Mouse (Mus musculus) kidney, postnatal 14 days (tissue): ENCODE data around the gene Raly.
A peak's percentile ranks its signal among the peaks of the same experiment; 100 is the strongest.
"Not testable (repeated sequence)": the region's sequence is repeated elsewhere in the genome, so short reads cannot be mapped to it uniquely, and the experiment has no call there.

Experiments
- DNase-seq: peaks from one replicate; pipeline ENCODE4 v3.0.0; 2022; ENCODE audit warnings: mixed read lengths

Gene Raly

GRCm38 (mm10) chr2:154863672-154864071 is 72.8 kb downstream of the Raly start:
- DNase-seq = no peak

GRCm38 (mm10) chr2:154865696-154866095 is 74.8 kb downstream of the Raly start:
- DNase-seq = no peak

- no peak for DNase-seq
These were observed 77.2 kb downstream of the Raly start for GRCm38 (mm10) chr2:154868106-154868505.

- DNase-seq = no peak
These were observed 79.2 kb downstream of the Raly start for GRCm38 (mm10) chr2:154869954-154870641.

- DNase-seq = no peak
These were observed 85.7 kb downstream of the Raly start for GRCm38 (mm10) chr2:154876621-154877020.

GRCm38 (mm10) chr2:154891585-154891984 is 100.7 kb downstream of the Raly start:
- DNase-seq = no peak

GRCm38 (mm10) chr2:154892201-154893044 is 101.5 kb downstream of the Raly start, which contains the start of gene Eif2s2:
TSS of gene Eif2s2 (minus strand) at chr2:154892935.
- DNase-seq = peak; percentile 97

GRCm38 (mm10) chr2:154893045-154893385 is 102.1 kb downstream of the Raly start:
- no peak for DNase-seq

GRCm38 (mm10) chr2:154893548-154893947 is 102.7 kb downstream of the Raly start:
- DNase-seq = no peak

- DNase-seq = not testable (repeated sequence)
These were observed 108.1 kb downstream of the Raly start for GRCm38 (mm10) chr2:154899004-154899403.

GRCm38 (mm10) chr2:154899412-154899811 is 108.5 kb downstream of the Raly start:
- not testable (repeated sequence) for DNase-seq

- no peak for DNase-seq
These were observed 111.2 kb downstream of the Raly start for GRCm38 (mm10) chr2:154902111-154902510.

- no peak for DNase-seq
These were observed 114.9 kb downstream of the Raly start for GRCm38 (mm10) chr2:154905796-154906195.

- not testable (repeated sequence) for DNase-seq
These were observed 117.3 kb downstream of the Raly start for GRCm38 (mm10) chr2:154908223-154908622.

GRCm38 (mm10) chr2:154909789-154910188 is 118.9 kb downstream of the Raly start:
- no peak for DNase-seq

- DNase-seq = no peak
These were observed 125.1 kb downstream of the Raly start for GRCm38 (mm10) chr2:154915922-154916541.

GRCm38 (mm10) chr2:154916547-154916946 is 125.7 kb downstream of the Raly start:
- DNase-seq = peak; percentile 27
